Mouse (Mus musculus) forebrain, embryonic 14.5 days (tissue): ENCODE results near the gene Usp7. TPM values are rescaled to one million over a fixed set of nuclear protein-coding genes. Genes with fewer than 3 reads are reported as not detected.

Experiments
- ATAC-seq: fragments of 200-750 bp; cut with Nextera tagmentation; 2 replicates; pipeline ENCODE4 v1.8.0; 2017; ENCODE audit warnings: mild to moderate bottlenecking, moderate library complexity
- DNase-seq: peaks from one replicate; pipeline ENCODE4 v3.0.0-alpha.2; 2015; ENCODE audit warnings: low spot score
- H3K27ac ChIP-seq: fragments of 300-500 bp; sonication (generic); 2 replicates; pipeline ENCODE4 v1.5.1; 2014; ENCODE audit warnings: low read depth, mild to moderate bottlenecking, control low read depth, low read length, moderate library complexity
- H3K27me3 ChIP-seq: fragments of 300-500 bp; sonication (generic); replicated peaks from 2 replicates; pipeline ENCODE4 v1.6.1; 2014; ENCODE audit warnings: low read length, control low read depth, mixed read lengths; ENCODE audit not compliant: control insufficient read depth, insufficient read depth
- H3K36me3 ChIP-seq: fragments of 300-500 bp; sonication (generic); 2 replicates; pipeline ENCODE4 v1.6.1; 2014; ENCODE audit warnings: low read length, control low read depth; ENCODE audit not compliant: control insufficient read depth, insufficient read depth
- H3K4me1 ChIP-seq: fragments of 300-500 bp; sonication (generic); 2 replicates; pipeline ENCODE4 v1.6.1; 2014; ENCODE audit warnings: antibody characterized with exemption, low read length, control low read depth; ENCODE audit not compliant: control insufficient read depth, insufficient read depth
- H3K4me2 ChIP-seq: fragments of 300-500 bp; sonication (generic); 2 replicates; pipeline ENCODE4 v1.6.1; 2014; ENCODE audit warnings: mild to moderate bottlenecking, control low read depth, low read length
- H3K4me3 ChIP-seq: fragments of 300-500 bp; sonication (generic); 2 replicates; pipeline ENCODE4 v1.5.1; 2014; ENCODE audit warnings: low read depth, low read length, control low read depth
- H3K9ac ChIP-seq: fragments of 300-500 bp; sonication (generic); 2 replicates; pipeline ENCODE4 v1.6.1; 2014; ENCODE audit warnings: mild to moderate bottlenecking, low read length, control low read depth, moderate library complexity
- H3K9me3 ChIP-seq: fragments of 300-500 bp; sonication (generic); replicated peaks from 2 replicates; pipeline ENCODE4 v1.6.1; 2016; ENCODE audit warnings: low read length, control low read depth, mixed read lengths; ENCODE audit not compliant: control insufficient read depth
- WGBS: fragments of 180-500 bp; shearing (Covaris S2); extraction: QIAGEN DNeasy Blood & Tissue Kit; methylation state at CpG from one replicate; pipeline ENCODE4 v1.1.7; 2014; 5-methylcytosine and 5-hydroxymethylcytosine counted together
- polyA plus RNA-seq: library from polyadenylated mRNA; unstranded; fragments of >200 nt; fragmentation: Nextera tagmentation; extraction: Ambion mirVana; gene quantifications from 2 replicates; pipeline ENCODE4 v1.2.1, GENCODE M21; 2014

Usp7 gene
- polyA plus RNA-seq, 1 experiment from 2014 or later = 42.7 TPM

DNA sequence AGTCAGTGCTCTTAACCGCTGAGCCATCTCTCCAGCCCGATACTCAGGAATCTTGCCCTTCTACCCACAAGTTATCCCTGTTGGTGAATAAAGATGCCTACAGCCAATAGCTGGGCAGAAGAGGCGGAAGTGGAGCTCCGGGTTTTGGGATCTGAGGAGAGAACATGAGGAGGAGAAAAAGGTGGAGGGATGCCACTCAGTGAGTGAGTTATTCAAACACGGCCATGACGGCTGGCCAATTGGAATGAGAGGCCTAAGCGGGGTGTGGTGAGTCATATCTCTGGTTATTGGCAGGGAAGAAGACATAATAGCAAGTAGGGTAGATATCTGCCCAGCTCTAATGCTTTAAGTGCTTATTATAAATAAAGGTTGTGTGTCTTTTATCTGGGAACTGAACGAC is 43.2 kb downstream of the Usp7 start:
- Histone ChIP-seq H3K4me2 (no peak overlapping the region), H3K4me3 (no peak overlapping the region), H3K9ac (no peak overlapping the region), H3K27me3 (no peaks in the 10 kb centered on the region), H3K27ac (no peak overlapping the region), H3K9me3 (no peaks in the 10 kb centered on the region), H3K36me3 (no peaks in the 10 kb centered on the region), H3K4me1 (no peaks in the 10 kb centered on the region)
- ATAC-seq (no peak), DNase-seq (no peak)
- WGBS = 97% methylated on average over 8 of the region's 8 CpGs

DNA sequence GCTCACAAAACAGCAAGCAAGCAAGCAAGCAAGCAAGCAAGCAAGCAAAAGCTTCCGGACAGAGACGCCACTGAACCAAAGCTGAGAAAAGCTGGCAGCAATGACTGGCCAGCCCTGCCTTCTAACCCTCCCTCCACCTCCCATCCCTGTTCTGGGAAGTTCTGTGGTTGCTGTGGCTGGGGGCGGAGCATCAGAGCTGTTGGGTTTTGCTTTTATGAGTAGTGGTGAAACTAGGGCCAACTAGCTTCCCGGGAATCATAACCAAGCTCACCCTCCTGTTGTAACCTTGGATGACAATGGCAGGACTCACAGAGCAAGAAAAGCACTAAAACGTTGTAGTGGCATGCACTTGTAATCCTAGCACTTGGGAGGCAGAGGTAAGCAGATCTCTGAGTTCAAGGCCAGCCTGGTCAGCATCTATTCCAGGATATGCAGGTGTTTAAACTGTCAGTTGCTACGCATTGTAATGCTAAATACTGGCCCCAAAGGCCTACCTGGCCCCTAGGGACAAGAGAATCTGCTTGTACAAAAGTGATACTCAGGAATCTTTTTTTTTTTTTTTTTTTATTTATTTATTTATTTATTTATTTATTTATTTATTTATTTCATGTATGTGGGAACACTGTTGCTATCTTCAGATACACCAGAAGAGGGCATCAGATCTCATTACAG is 43.8 kb downstream of the Usp7 start:
- Histone ChIP-seq H3K27me3 (no peaks in the 10 kb centered on the region), H3K4me2 (no peak overlapping the region), H3K9me3 (no peaks in the 10 kb centered on the region), H3K9ac (no peak overlapping the region), H3K4me3 (no peak overlapping the region), H3K4me1 (no peaks in the 10 kb centered on the region), H3K36me3 (no peaks in the 10 kb centered on the region), H3K27ac (no peak overlapping the region)
- DNase-seq (no peak), ATAC-seq (no peak)
- WGBS = 88% methylated on average over 6 of the region's 6 CpGs

DNA sequence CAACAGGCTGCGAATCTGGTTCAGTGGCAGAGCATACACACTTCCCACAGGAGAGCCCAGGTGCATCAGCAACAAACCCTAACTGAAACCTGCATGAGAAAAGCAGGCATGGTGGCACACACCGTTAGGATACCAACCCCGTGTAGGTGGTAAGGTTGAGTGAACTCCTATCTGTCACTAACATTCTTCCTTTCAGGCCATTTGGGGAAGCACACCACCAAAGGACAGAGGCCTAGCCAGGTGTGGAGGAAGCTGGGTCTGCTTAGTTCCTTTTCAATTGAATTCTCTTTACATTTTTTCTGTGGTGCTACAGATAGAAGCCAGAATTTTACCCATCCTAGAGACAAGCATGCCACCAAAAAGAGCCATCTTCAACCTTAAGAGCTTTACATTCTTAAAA is 44.3 kb downstream of the Usp7 start:
- ATAC-seq (no peak), DNase-seq (no peak)
- no peaks in the 10 kb centered on the region for H3K4me1 ChIP-seq
- no peak overlapping the region for H3K27ac ChIP-seq
- no peaks in the 10 kb centered on the region for H3K36me3 ChIP-seq
- no peak overlapping the region for H3K4me3 ChIP-seq
- no peaks in the 10 kb centered on the region for H3K27me3 ChIP-seq
- WGBS = 81% methylated on average over 3 of the region's 3 CpGs
- H3K9ac ChIP-seq = no peak overlapping the region
- H3K4me2 ChIP-seq = no peak overlapping the region
- H3K9me3 ChIP-seq = no peaks in the 10 kb centered on the region

DNA sequence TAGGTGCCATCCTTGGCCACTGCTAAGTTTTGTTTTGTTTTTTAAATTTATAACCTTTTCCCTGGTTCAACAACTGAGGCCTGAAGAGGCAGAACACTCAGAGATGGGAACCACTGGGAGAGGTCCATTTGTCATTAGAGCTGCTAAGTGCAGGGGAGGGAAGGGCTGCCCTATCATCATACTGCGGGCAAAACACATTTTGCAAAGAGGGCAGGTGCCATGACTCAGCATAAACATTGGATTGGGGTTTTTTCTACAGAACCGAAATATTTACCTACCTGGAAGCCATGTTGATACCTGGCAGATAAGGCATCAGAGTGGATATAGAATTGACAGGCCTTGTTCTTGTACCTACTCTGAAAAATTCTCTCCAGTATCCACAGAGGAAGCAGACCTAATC is 45.6 kb downstream of the Usp7 start:
- Histone ChIP-seq H3K4me2 (no peak overlapping the region), H3K36me3 (no peaks in the 10 kb centered on the region), H3K9me3 (no peaks in the 10 kb centered on the region), H3K27ac (no peak overlapping the region), H3K9ac (no peak overlapping the region), H3K27me3 (no peaks in the 10 kb centered on the region), H3K4me3 (no peak overlapping the region), H3K4me1 (no peaks in the 10 kb centered on the region)
- no peak for DNase-seq
- ATAC-seq = no peak
- WGBS = 85% methylated on average over 2 of the region's 2 CpGs

DNA sequence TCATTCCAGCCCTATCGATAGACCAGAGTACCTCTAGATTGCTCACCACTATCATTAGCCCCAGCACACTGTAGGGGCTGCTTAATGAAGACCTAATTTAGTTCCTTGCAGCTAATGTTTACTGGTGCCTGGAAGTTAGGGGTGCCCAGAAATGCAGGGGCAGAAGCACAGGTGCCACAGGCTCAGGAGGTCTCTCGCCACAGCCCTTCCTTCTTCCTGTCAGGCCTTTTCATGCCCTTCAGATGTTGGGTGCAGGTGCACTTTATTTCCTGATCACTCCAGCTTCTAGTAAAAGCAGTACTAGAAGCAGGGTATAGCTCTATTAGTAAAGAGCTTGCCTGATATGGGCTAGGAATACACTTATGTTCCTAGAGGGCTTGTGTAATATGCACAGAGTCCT is 46.4 kb downstream of the Usp7 start:
- no peak overlapping the region for H3K4me3 ChIP-seq
- DNase-seq (no peak), ATAC-seq (no peak)
- H3K9me3 ChIP-seq = no peaks in the 10 kb centered on the region
- H3K27me3 ChIP-seq = no peaks in the 10 kb centered on the region
- no peak overlapping the region for H3K4me2 ChIP-seq
- H3K36me3 ChIP-seq = no peaks in the 10 kb centered on the region
- WGBS = 92% methylated on average over 2 of the region's 2 CpGs
- H3K27ac ChIP-seq = no peak overlapping the region
- no peak overlapping the region for H3K9ac ChIP-seq
- no peaks in the 10 kb centered on the region for H3K4me1 ChIP-seq

DNA sequence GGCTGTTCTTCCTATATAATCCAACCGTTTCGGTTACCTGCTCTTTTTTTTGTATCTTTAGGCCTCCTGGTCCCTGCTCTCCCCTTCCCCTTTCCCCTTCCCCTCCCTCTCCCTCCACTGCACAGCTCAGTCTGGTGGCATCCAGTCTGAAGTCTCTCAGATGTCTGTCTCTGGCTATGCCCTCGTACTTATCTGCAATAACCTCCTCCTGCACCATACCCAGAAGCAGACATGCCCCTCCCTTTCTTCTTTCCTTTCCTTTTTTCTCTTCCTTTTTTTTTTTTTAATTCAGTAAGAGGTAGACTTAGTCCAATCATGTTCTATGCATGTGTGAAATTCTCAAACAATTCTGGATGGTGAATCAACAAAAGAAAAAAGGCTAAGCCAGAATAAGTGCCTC is 48.1 kb downstream of the Usp7 start:
- WGBS = 68% methylated on average over 3 of the region's 3 CpGs
- Histone ChIP-seq H3K9ac (no peak overlapping the region), H3K36me3 (no peaks in the 10 kb centered on the region), H3K4me3 (no peak overlapping the region), H3K4me2 (no peak overlapping the region), H3K4me1 (no peaks in the 10 kb centered on the region), H3K27me3 (no peaks in the 10 kb centered on the region), H3K27ac (no peak overlapping the region), H3K9me3 (no peaks in the 10 kb centered on the region)
- no peak for DNase-seq
- ATAC-seq = no peak

DNA sequence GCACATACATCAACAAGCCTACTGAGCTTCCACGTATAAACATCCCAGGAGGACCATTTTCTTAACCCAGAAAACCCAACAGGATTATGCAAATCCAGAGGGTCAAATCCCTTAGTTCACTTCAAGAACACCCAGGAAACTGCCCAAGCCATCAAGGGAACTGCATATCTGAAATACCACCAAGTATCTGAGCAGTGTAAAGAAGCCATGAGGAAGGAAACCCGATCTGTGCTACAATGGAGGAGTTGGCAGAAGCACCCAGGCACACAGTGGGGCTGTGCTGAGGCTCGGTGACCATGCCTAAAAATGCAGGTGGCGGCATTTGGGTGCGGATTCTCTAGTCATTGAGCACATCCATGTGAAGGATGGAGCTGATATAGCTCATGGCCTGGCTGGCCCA is 50.4 kb downstream of the Usp7 start:
- peaks cover 5% of the 10 kb centered on the region for H3K4me1 ChIP-seq
- DNase-seq (no peak), ATAC-seq (no peak)
- H3K9ac ChIP-seq = no peak overlapping the region
- no peak overlapping the region for H3K27ac ChIP-seq
- no peaks in the 10 kb centered on the region for H3K27me3 ChIP-seq
- no peak overlapping the region for H3K4me3 ChIP-seq
- H3K9me3 ChIP-seq = no peaks in the 10 kb centered on the region
- no peaks in the 10 kb centered on the region for H3K36me3 ChIP-seq
- WGBS = 78% methylated on average over 5 of the region's 5 CpGs
- H3K4me2 ChIP-seq = no peak overlapping the region

DNA sequence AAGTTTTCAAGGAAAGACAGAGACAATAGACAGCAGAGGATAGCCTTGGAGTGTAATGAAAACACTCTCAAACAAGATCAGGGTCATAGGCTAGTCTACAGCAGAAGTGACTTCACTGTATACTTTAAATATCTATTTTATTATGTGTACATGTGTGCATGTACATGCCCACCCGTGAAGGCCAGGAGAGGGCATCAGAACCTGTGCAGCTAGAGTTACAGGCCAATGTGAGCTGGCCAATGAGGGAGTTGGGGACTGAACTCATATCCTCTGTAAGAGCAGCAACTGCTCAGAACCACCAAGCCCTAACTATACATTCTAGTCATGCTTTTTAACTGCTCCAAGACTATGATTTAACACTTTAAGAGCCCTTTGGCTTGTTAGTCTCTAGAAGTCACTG is 51.0 kb downstream of the Usp7 start:
- DNase-seq = no peak
- Histone ChIP-seq H3K4me3 (no peak overlapping the region), H3K27me3 (no peaks in the 10 kb centered on the region), H3K4me1 (peaks cover 11% of the 10 kb centered on the region), H3K9me3 (no peaks in the 10 kb centered on the region), H3K27ac (no peak overlapping the region), H3K36me3 (no peaks in the 10 kb centered on the region), H3K4me2 (no peak overlapping the region), H3K9ac (no peak overlapping the region)
- 67% methylated on average over 1 of the region's 1 CpGs for WGBS
- ATAC-seq = no peak

DNA sequence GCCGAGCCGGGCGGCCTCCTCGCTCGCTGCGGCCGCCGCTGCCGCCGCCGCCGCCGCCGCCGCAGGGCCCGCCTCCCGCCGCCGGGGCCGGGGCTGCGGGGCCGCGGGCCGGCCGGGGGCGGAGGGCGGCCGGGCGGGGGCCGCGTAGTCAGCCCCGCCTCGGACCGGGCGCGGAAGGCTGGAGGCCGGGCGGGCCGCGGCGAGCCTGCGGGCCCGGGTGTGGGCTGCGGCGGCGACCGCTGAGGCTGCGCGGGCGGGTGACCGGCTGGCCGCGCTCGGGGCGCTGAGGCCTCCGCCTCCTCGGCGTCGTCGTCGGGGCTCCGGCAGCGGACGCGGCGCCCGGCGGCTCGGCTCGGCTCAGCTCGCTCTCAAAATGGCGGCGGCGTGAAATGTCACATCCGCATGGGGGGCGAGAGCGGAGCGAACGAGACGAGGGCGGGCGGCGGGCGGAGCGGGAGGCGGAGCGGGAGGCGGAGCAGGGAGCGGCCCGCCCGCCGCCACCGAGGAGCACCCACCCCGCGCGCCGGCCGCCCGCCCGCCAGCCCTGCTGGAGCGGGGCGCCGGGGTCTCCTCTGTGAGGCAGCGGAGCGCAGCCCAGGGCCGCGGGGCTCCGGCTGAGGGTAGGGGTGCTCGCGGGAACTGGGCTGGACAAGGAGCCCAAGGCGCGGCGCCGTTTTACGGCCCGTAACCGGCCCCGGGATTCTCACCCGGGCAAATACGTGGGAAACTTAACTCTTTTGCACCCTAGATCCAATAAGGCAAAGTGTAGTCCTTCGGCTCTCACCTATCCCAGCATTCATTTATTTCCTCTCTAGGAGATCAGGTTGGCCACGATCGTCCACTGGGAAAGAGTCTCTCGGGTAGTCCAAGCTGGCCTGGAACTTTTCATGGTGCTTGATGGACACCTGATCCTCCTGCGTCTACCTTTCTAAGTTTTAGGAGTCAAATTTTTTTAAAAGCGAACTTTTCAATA is 53.3 kb downstream of the Usp7 start:
- H3K9ac ChIP-seq = peak overlapping the region; percentile 94
- peaks cover 24% of the 10 kb centered on the region for H3K4me1 ChIP-seq
- H3K36me3 ChIP-seq = no peaks in the 10 kb centered on the region
- no peaks in the 10 kb centered on the region for H3K9me3 ChIP-seq
- H3K4me3 ChIP-seq = peak overlapping the region; percentile 58
- WGBS = 3% methylated on average over 42 of the region's 126 CpGs
- H3K27ac ChIP-seq = peak overlapping the region; percentile 97
- DNase-seq (peak; percentile 95), ATAC-seq (peak; percentile 96)
- peak overlapping the region; percentile 64 for H3K4me2 ChIP-seq
- no peaks in the 10 kb centered on the region for H3K27me3 ChIP-seq
